Mouse (Mus musculus): ENCODE data around the gene Eef1akmt4. TPM values are rescaled to one million over a fixed set of nuclear protein-coding genes. Genes with fewer than 3 reads are reported as not detected.
A peak's percentile ranks its signal among the peaks of the same experiment; 100 is the strongest.

Eef1akmt4 gene
- polyA plus RNA-seq, 2 experiments: 28.0 to 38.8 TPM

- H3K27ac ChIP-seq (replicated peaks; ENCODE audit: low read depth, low read length): no peak overlapping the region
- H3K4me1 ChIP-seq (ENCODE audit: control insufficient read depth, insufficient read depth, low read length): peaks cover 17% of the 10 kb centered on the region
- H3K9ac ChIP-seq (ENCODE audit: low read depth, low read length, severe bottlenecking): no peak overlapping the region
- DNase-seq (ENCODE audit: low spot score) (no peak), ATAC-seq (ENCODE audit: low FRiP score, low read depth) (no peak)
- no peaks in the 10 kb centered on the region for H3K9me3 ChIP-seq (ENCODE audit: control insufficient read depth, low read length)
- H3K27me3 ChIP-seq (ENCODE audit: control insufficient read depth, insufficient read depth, low read length): peaks cover 48% of the 10 kb centered on the region
- H3K4me2 ChIP-seq (replicated peaks; ENCODE audit: low read depth, low read length, severe bottlenecking): peak overlapping the region; percentile 90
- peak overlapping the region; percentile 52 for H3K4me3 ChIP-seq (replicated peaks; ENCODE audit: low read length)
- H3K36me3 ChIP-seq (ENCODE audit: control insufficient read depth, insufficient read depth, low read length): no peaks in the 10 kb centered on the region
- no peak for TF ChIP-seq POLR2A (IDR thresholded peaks at IDR 0.05; ENCODE audit: borderline replicate concordance, extremely low read depth, insufficient read depth, insufficient read length)
- 6% methylated on average over 48 of the region's 48 CpGs for WGBS
Measured at GRCm38 (mm10) chr16:20591076-20591705, 20.2 kb upstream of the Eef1akmt4 start.

- Histone ChIP-seq H3K9ac (ENCODE audit: low read depth, low read length, severe bottlenecking) (no peak overlapping the region), H3K4me1 (ENCODE audit: control insufficient read depth, insufficient read depth, low read length) (peaks cover 11% of the 10 kb centered on the region; the same call in 1 of the 2 replicates), H3K4me3 (replicated peaks; ENCODE audit: low read length) (no peak overlapping the region), H3K4me2 (replicated peaks; ENCODE audit: low read depth, low read length, severe bottlenecking) (no peak overlapping the region), H3K27me3 (ENCODE audit: control insufficient read depth, insufficient read depth, low read length) (peaks cover 34% of the 10 kb centered on the region), H3K36me3 (ENCODE audit: control insufficient read depth, insufficient read depth, low read length) (no peaks in the 10 kb centered on the region), H3K9me3 (ENCODE audit: control insufficient read depth, low read length) (no peaks in the 10 kb centered on the region), H3K27ac (replicated peaks; ENCODE audit: low read depth, low read length) (no peak overlapping the region)
- DNase-seq (ENCODE audit: low spot score): no peak
- no peak for TF ChIP-seq POLR2A (IDR thresholded peaks at IDR 0.05; ENCODE audit: borderline replicate concordance, extremely low read depth, insufficient read depth, insufficient read length)
- no peak for ATAC-seq (ENCODE audit: low FRiP score, low read depth)
- 84% methylated on average over 7 of the region's 7 CpGs for WGBS
Measured at GRCm38 (mm10) chr16:20595060-20595673, 16.2 kb upstream of the Eef1akmt4 start.

GRCm38 (mm10) chr16:20595737-20596136, 15.7 kb upstream of the Eef1akmt4 start:
- DNase-seq (ENCODE audit: low spot score): no peak
- no peak for ATAC-seq (ENCODE audit: low FRiP score, low read depth)
- Histone ChIP-seq H3K9ac (ENCODE audit: low read depth, low read length, severe bottlenecking) (no peak overlapping the region), H3K4me2 (replicated peaks; ENCODE audit: low read depth, low read length, severe bottlenecking) (no peak overlapping the region), H3K9me3 (ENCODE audit: control insufficient read depth, low read length) (no peaks in the 10 kb centered on the region), H3K27ac (replicated peaks; ENCODE audit: low read depth, low read length) (no peak overlapping the region), H3K4me1 (ENCODE audit: control insufficient read depth, insufficient read depth, low read length) (peaks cover 5% of the 10 kb centered on the region; the same call in 1 of the 2 replicates), H3K4me3 (replicated peaks; ENCODE audit: low read length) (no peak overlapping the region), H3K27me3 (ENCODE audit: control insufficient read depth, insufficient read depth, low read length) (peaks cover 28% of the 10 kb centered on the region), H3K36me3 (ENCODE audit: control insufficient read depth, insufficient read depth, low read length) (no peaks in the 10 kb centered on the region)
- WGBS: 85% methylated on average over 4 of the region's 4 CpGs
- no peak for TF ChIP-seq POLR2A (IDR thresholded peaks at IDR 0.05; ENCODE audit: borderline replicate concordance, extremely low read depth, insufficient read depth, insufficient read length)

- no peak overlapping the region for H3K9ac ChIP-seq (ENCODE audit: low read depth, low read length, severe bottlenecking)
- H3K36me3 ChIP-seq (ENCODE audit: control insufficient read depth, insufficient read depth, low read length): no peaks in the 10 kb centered on the region
- ATAC-seq (ENCODE audit: low FRiP score, low read depth): no peak
- no peak overlapping the region for H3K27ac ChIP-seq (replicated peaks; ENCODE audit: low read depth, low read length)
- no peaks in the 10 kb centered on the region for H3K9me3 ChIP-seq (ENCODE audit: control insufficient read depth, low read length)
- H3K4me2 ChIP-seq (replicated peaks; ENCODE audit: low read depth, low read length, severe bottlenecking): no peak overlapping the region
- TF ChIP-seq POLR2A (IDR thresholded peaks at IDR 0.05; ENCODE audit: borderline replicate concordance, extremely low read depth, insufficient read depth, insufficient read length): no peak
- peaks cover 17% of the 10 kb centered on the region for H3K27me3 ChIP-seq (ENCODE audit: control insufficient read depth, insufficient read depth, low read length)
- DNase-seq (ENCODE audit: low spot score): no peak
- no peaks in the 10 kb centered on the region for H3K4me1 ChIP-seq (ENCODE audit: control insufficient read depth, insufficient read depth, low read length)
- no peak overlapping the region for H3K4me3 ChIP-seq (replicated peaks; ENCODE audit: low read length)
- WGBS: 39% methylated on average over 7 of the region's 7 CpGs
Measured at GRCm38 (mm10) chr16:20596687-20597441, 14.5 kb upstream of the Eef1akmt4 start.

- peaks cover 16% of the 10 kb centered on the region for H3K36me3 ChIP-seq (ENCODE audit: control insufficient read depth, insufficient read depth, low read length)
Measured at GRCm38 (mm10) chr16:20600511-20600910, 10.9 kb upstream of the Eef1akmt4 start.

More at GRCm38 (mm10) chr16:20600511-20600910, 10.9 kb upstream of the Eef1akmt4 start:
- WGBS: 77% methylated on average over 5 of the region's 5 CpGs
- no peak overlapping the region for H3K4me2 ChIP-seq (replicated peaks; ENCODE audit: low read depth, low read length, severe bottlenecking)
- no peak for ATAC-seq (ENCODE audit: low FRiP score, low read depth)
- H3K9me3 ChIP-seq (ENCODE audit: control insufficient read depth, low read length): no peaks in the 10 kb centered on the region
- H3K27ac ChIP-seq (replicated peaks; ENCODE audit: low read depth, low read length): no peak overlapping the region
- no peak for DNase-seq (ENCODE audit: low spot score)
- no peaks in the 10 kb centered on the region for H3K4me1 ChIP-seq (ENCODE audit: control insufficient read depth, insufficient read depth, low read length)
- H3K9ac ChIP-seq (ENCODE audit: low read depth, low read length, severe bottlenecking): no peak overlapping the region
- TF ChIP-seq POLR2A (IDR thresholded peaks at IDR 0.05; ENCODE audit: borderline replicate concordance, extremely low read depth, insufficient read depth, insufficient read length): no peak
- H3K27me3 ChIP-seq (ENCODE audit: control insufficient read depth, insufficient read depth, low read length): no peaks in the 10 kb centered on the region
- no peak overlapping the region for H3K4me3 ChIP-seq (replicated peaks; ENCODE audit: low read length)

All from limb, embryonic 14.5 days (tissue).